In the genomic region with DNA sequence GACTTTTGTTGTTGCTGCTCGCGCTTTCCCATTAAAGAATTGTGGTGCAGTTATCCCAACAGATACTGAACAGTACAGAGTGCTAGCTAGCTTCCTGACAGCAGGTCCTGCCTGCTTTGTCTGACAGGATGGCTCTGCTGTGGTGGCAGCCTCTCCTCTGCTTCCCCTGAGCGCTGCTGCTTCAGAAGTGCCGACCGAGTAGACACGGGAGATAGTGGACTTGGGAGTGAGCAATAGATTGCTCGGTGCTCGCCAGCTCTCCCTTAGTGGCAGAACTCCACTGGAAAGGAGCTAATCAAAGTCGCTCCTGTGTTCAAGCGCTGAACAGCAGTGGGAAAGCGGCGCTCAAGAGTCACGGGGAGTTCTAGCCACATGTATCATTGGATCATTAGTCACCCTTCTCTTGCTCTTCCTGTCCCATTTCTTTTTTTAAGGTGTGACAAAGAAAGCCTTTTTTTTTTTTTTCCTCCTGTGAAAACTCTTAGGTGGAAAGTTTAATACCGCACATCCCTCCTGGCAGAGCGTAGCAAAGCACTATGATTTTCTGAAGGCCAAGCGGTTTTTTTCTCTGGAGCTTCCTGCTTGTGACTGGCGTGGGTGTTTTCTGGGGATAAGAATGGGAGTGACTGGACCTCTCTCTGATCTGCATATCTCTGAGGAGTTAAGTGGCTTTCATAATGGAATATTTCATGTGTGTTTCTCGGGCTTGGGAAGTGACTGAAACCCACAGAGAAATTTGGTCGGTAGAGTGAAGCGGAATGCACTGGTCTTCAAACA, we compare ENCODE assay signal across 10 mouse cellular contexts. TPM values are rescaled to one million over a fixed set of nuclear protein-coding genes. Genes with fewer than 3 reads are reported as not detected.
DNase-seq lines count a peak whose midpoint lies in the region; ATAC-seq and TF ChIP-seq lines count a peak whose summit lies in the region.
"Had no signal": no experiment of that assay in that cellular context is flagged by ENCODE, and none has a peak within 500 bp of the region (broad histone marks: within the 10 kb centered on the region; RNA-seq: fewer than 3 reads in every experiment).

No protein-coding gene starts in this region.

- H3K4me1 ChIP-seq in cortical plate, adult 2 months (ENCODE audit: control insufficient read depth, insufficient read depth, low read length): peaks cover 2% of the 10 kb centered on the region
- peaks cover 7% of the 10 kb centered on the region for H3K4me1 ChIP-seq in olfactory bulb, adult 2 months (ENCODE audit: control insufficient read depth, insufficient read depth, low read length)

- TF ChIP-seq POLR2A in cortical plate, adult 2 months (IDR thresholded peaks at IDR 0.05; ENCODE audit: extremely low read depth, insufficient read depth, low read length): no peak
- no peak for TF ChIP-seq POLR2A in olfactory bulb, adult 2 months (IDR thresholded peaks at IDR 0.05; ENCODE audit: insufficient read depth, low read depth, low read length)

- intact Hi-C loops in heart, postnatal 10 days (cut with DNase I): no loop called here

- peak; percentile 7 for DNase-seq in layer of hippocampus, adult 11-12 months (ENCODE audit: low spot score)
- no peak for DNase-seq in layer of hippocampus, adult 8-10 months (ENCODE audit: low spot score in 2 of 2)
- peak; percentile 38 to 39 for DNase-seq in heart, postnatal 10 days
- DNase-seq in kidney, postnatal 4 days: peak; percentile 18 to 38

- H3K27ac ChIP-seq in cortical plate, adult 2 months (ENCODE audit: insufficient read depth, low read length): no peak overlapping the region
- H3K27ac ChIP-seq in olfactory bulb, adult 2 months (ENCODE audit: insufficient read depth, low read depth, low read length): peak overlapping the region; percentile 20; the same call in 1 of the 2 replicates
- H3K27ac ChIP-seq: embryonic facial prominence, embryonic 13.5 days; liver, embryonic 14.5 days had no signal

- no peak for ATAC-seq in erythroid progenitor cell, adult 5-6 weeks (replicated peaks; ENCODE audit: low FRiP score, poor library complexity, severe bottlenecking)
- no peak for ATAC-seq in granulocyte monocyte progenitor cell, adult 5-6 weeks (replicated peaks; ENCODE audit: poor library complexity, severe bottlenecking)

- peak overlapping the region; percentile 17; the same call in 1 of the 2 replicates for H3K4me3 ChIP-seq in cortical plate, adult 2 months (ENCODE audit: insufficient read depth, low read length)
- H3K4me3 ChIP-seq in olfactory bulb, adult 2 months (ENCODE audit: insufficient read depth, low read depth, low read length): peak overlapping the region; percentile 11; the same call in 1 of the 2 replicates
- H3K4me3 ChIP-seq: embryonic facial prominence, embryonic 13.5 days had no signal

- WGBS in olfactory bulb, adult 2 months: 47% methylated on average over 20 of the region's 20 CpGs

- TF ChIP-seq CTCF in cortical plate, adult 2 months (IDR thresholded peaks at IDR 0.05; ENCODE audit: extremely low read depth, insufficient read depth, low read length): no peak
- TF ChIP-seq CTCF in olfactory bulb, adult 2 months (IDR thresholded peaks at IDR 0.05; ENCODE audit: insufficient read depth, low read depth, low read length): no peak

RNA-seq across cellular contexts. Expression of gene Rhbdd1, which starts 42.8 kb away (rescaled TPM):
- 10 to 100 TPM in 1 of 4 experiments, 1 to 10 TPM in 3; 8.3 to 11.0 (median 9.4) TPM for total RNA-seq in layer of hippocampus, adult 8-10 months (2022)
- polyA plus RNA-seq in cortical plate, adult 2 months (2012; rRNA removed): 6.7 and 7.3 TPM in 2 replicates
- 10 to 100 TPM; 10.7 to 11.6 TPM for total RNA-seq in heart, postnatal 10 days (2021)
- not detected in 2 replicates for polyA plus RNA-seq in olfactory bulb, adult 2 months (2012; ENCODE audit: insufficient read depth, insufficient read length, low replicate concordance, missing spikeins)
- 12.2 and 13.0 TPM in 2 replicates for total RNA-seq in erythroid progenitor cell, adult 5-6 weeks (2015; ENCODE audit: low replicate concordance)
- total RNA-seq in erythroid progenitor cell, adult 5-6 weeks (2017; ENCODE audit: low replicate concordance): 7.1 and 9.8 TPM in 2 replicates
- 12.1 and 17.7 TPM in 2 replicates for total RNA-seq in granulocyte monocyte progenitor cell, adult 5-6 weeks (2014; fragmentation: Nextera tagmentation)
- total RNA-seq in granulocyte monocyte progenitor cell, adult 5-6 weeks (2017): 16.7 and 17.3 TPM in 2 replicates

Comparison
In these comparisons a context has a peak if more than half of its experiments do, and no peak if none do; other contexts are left out.
1. DNase-seq: peak in layer of hippocampus, adult 11-12 months (single experiment), heart, postnatal 10 days (2 of 2) and kidney, postnatal 4 days (2 of 2); none in layer of hippocampus, adult 8-10 months (0 of 2).